Mouse (Mus musculus): Measurements from ENCODE around the gene Smpd2. TPM values are rescaled to one million over a fixed set of nuclear protein-coding genes. Genes with fewer than 3 reads are reported as not detected.
A peak's percentile ranks its signal among the peaks of the same experiment; 100 is the strongest.

The Smpd2 gene
- total RNA-seq, 2 experiments from 2014 or later = 18.5 to 20.6 TPM

GRCm38 (mm10) chr10:41464401-41464955 lies 25.7 kb downstream of the Smpd2 start:
- intact Hi-C loops (cut with DNase I) = no loop called here
- DNase-seq (ENCODE audit: low spot score in 2 of 2) = no peak

- DNase-seq (ENCODE audit: low spot score in 2 of 2) = no peak
- intact Hi-C loops (cut with DNase I) = no loop called here
Measured at GRCm38 (mm10) chr10:41461057-41461722, 29.0 kb downstream of the Smpd2 start.

GRCm38 (mm10) chr10:41460501-41460900 lies 29.7 kb downstream of the Smpd2 start:
- DNase-seq (ENCODE audit: low spot score in 2 of 2) = no peak
- intact Hi-C loops (cut with DNase I) = no loop called here

GRCm38 (mm10) chr10:41459990-41460389 lies 30.2 kb downstream of the Smpd2 start:
- no peak for DNase-seq (ENCODE audit: low spot score in 2 of 2)
- intact Hi-C loops (cut with DNase I) = loop anchor here (10.0 kb wide), 1 partner anchor 45 kb away; no protein-coding TSS in a partner anchor

- no peak for DNase-seq (ENCODE audit: low spot score in 2 of 2)
- intact Hi-C loops (cut with DNase I) = loop anchor here (10.0 kb wide), 1 partner anchor 52 kb away; no protein-coding TSS in a partner anchor
Measured at GRCm38 (mm10) chr10:41452791-41453190, 37.4 kb downstream of the Smpd2 start.

GRCm38 (mm10) chr10:41451656-41452055 lies 38.5 kb downstream of the Smpd2 start:
- intact Hi-C loops (cut with DNase I) = loop anchor here (10.0 kb wide), 1 partner anchor 53 kb away; no protein-coding TSS in a partner anchor
- DNase-seq (ENCODE audit: low spot score in 2 of 2) = no peak

GRCm38 (mm10) chr10:41450780-41451522 lies 39.2 kb downstream of the Smpd2 start:
- no peak for DNase-seq (ENCODE audit: low spot score in 2 of 2)
- intact Hi-C loops (cut with DNase I) = loop anchor here (10.0 kb wide), 1 partner anchor 54 kb away; no protein-coding TSS in a partner anchor

- intact Hi-C loops (cut with DNase I) = loop anchor here (10.0 kb wide), 1 partner anchor 55 kb away; no protein-coding TSS in a partner anchor
- DNase-seq (ENCODE audit: low spot score in 2 of 2) = peak; percentile 93
Measured at GRCm38 (mm10) chr10:41450137-41450670, 40.0 kb downstream of the Smpd2 start, which contains the start of gene Zbtb24. Gene Zbtb24, plus strand, starts transcription at chr10:41450383.

GRCm38 (mm10) chr10:41449684-41450083 lies 40.5 kb downstream of the Smpd2 start:
- intact Hi-C loops (cut with DNase I) = loop anchor here (10.0 kb wide), 1 partner anchor 55 kb away; no protein-coding TSS in a partner anchor
- DNase-seq (ENCODE audit: low spot score in 2 of 2) = peak in 1 of 2 experiments; percentile 22

GRCm38 (mm10) chr10:41448216-41448615 lies 42.0 kb downstream of the Smpd2 start:
- no peak for DNase-seq (ENCODE audit: low spot score in 2 of 2)
- intact Hi-C loops (cut with DNase I) = no loop called here

Other genes starting within 250 kb of the Smpd2 start
- 10 to 100 TPM; 25.3 to 26.6 TPM for gene Fig4, start 187.1 kb downstream of the Smpd2 start, total RNA-seq (2021)
- gene Ak9, start 186.4 kb downstream of the Smpd2 start, total RNA-seq (2021) = under 1 TPM; 0.05 TPM
- gene Zbtb24, start 40.0 kb downstream of the Smpd2 start, total RNA-seq (2021) = 10 to 100 TPM; 16.3 to 22.7 TPM
- gene Mical1, start 14.1 kb downstream of the Smpd2 start, total RNA-seq (2021) = 10 to 100 TPM; 17.3 to 19.6 TPM
- gene Ppil6, start 70 bp upstream of the Smpd2 start, total RNA-seq (2021) = 1 to 10 TPM; 6.5 to 9.3 TPM
- 10 to 100 TPM; 59.0 to 64.6 TPM for gene Cd164, start 29.0 kb upstream of the Smpd2 start, total RNA-seq (2021)
- 1 to 10 TPM; 1.6 to 1.7 TPM for gene Ccdc162, start 226.3 kb upstream of the Smpd2 start, total RNA-seq (2021)

Measured in left cerebral cortex, postnatal 36 days (tissue).